Mouse (Mus musculus) midbrain, embryonic 15.5 days (tissue): ENCODE results near the gene Lrsam1. TPM values are rescaled to one million over a fixed set of nuclear protein-coding genes. Genes with fewer than 3 reads are reported as not detected.

Experiments used
- ATAC-seq: fragments of 200-750 bp; cut with Nextera tagmentation; replicated peaks from 2 replicates; pipeline ENCODE4 v1.8.0; 2017; ENCODE audit warnings: moderate TSS enrichment
- H3K27ac ChIP-seq: fragments of 300-500 bp; sonication (generic); 2 replicates; pipeline ENCODE4 v1.5.1; 2015; ENCODE audit warnings: mild to moderate bottlenecking, inconsistent platforms
- H3K27me3 ChIP-seq: fragments of 300-500 bp; sonication (generic); replicated peaks from 2 replicates; pipeline ENCODE4 v1.6.1; 2015; ENCODE audit warnings: inconsistent platforms
- H3K36me3 ChIP-seq: fragments of 300-500 bp; sonication (generic); replicated peaks from 2 replicates; pipeline ENCODE4 v1.6.1; 2015; ENCODE audit warnings: inconsistent platforms
- H3K4me1 ChIP-seq: fragments of 300-500 bp; sonication (generic); 2 replicates; pipeline ENCODE4 v1.6.1; 2015; ENCODE audit warnings: inconsistent platforms
- H3K4me2 ChIP-seq: fragments of 300-500 bp; sonication (generic); 2 replicates; pipeline ENCODE4 v1.6.1; 2015; ENCODE audit warnings: inconsistent platforms, mild to moderate bottlenecking, moderate library complexity
- H3K4me3 ChIP-seq: fragments of 300-500 bp; sonication (generic); 2 replicates; pipeline ENCODE4 v1.5.1; 2015; ENCODE audit warnings: mild to moderate bottlenecking, inconsistent platforms
- H3K9ac ChIP-seq: fragments of 300-500 bp; sonication (generic); 2 replicates; pipeline ENCODE4 v1.6.1; 2015; ENCODE audit warnings: mild to moderate bottlenecking, inconsistent platforms
- H3K9me3 ChIP-seq: fragments of 300-500 bp; sonication (generic); 2 replicates; pipeline ENCODE4 v1.6.1; 2016; ENCODE audit warnings: inconsistent platforms
- WGBS: fragments of 180-500 bp; shearing (Covaris S2); methylation state at CpG from one replicate; pipeline ENCODE4 v1.1.7; 2015; ENCODE audit warnings: mixed read lengths; 5-methylcytosine and 5-hydroxymethylcytosine counted together
- polyA plus RNA-seq: library from polyadenylated mRNA; unstranded; fragments of >200 nt; fragmentation: Nextera tagmentation; extraction: Ambion mirVana; gene quantifications from 2 replicates; pipeline ENCODE4 v1.2.1, GENCODE M21; 2015

The Lrsam1 gene
- polyA plus RNA-seq, 1 experiment from 2014 or later: 24.2 TPM

DNA sequence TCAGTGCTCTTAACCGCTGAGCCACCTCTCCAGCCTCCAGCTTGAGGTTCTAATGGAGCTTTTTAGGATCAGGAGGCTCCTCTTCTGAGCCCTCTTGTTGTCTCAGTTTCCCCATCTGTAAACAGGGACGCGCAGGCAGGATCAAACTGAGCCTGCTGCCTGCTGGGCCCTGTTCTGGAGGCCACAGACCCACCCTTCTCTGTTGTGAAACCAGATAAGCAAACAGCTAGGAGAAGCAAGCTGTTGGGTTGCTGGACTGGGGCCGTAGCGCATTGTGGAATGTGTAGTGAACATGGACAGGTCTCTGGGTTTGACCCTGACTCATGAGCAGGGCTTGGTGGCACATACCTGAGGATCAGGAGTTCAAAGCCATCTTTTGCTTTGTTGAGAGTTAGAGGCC is 56.8 kb downstream of the Lrsam1 start:
- H3K4me3 ChIP-seq: no peak overlapping the region
- no peaks in the 10 kb centered on the region for H3K27me3 ChIP-seq
- no peak overlapping the region for H3K4me2 ChIP-seq
- ATAC-seq: no peak
- H3K9me3 ChIP-seq: no peaks in the 10 kb centered on the region
- H3K27ac ChIP-seq: no peak overlapping the region
- H3K4me1 ChIP-seq: peaks cover 28% of the 10 kb centered on the region
- 0 out of 2 replicates have a peak, but pooled peaks cover 3% of the 10 kb centered on the region for H3K36me3 ChIP-seq
- no peak overlapping the region for H3K9ac ChIP-seq
- 88% methylated on average over 5 of the region's 5 CpGs for WGBS

DNA sequence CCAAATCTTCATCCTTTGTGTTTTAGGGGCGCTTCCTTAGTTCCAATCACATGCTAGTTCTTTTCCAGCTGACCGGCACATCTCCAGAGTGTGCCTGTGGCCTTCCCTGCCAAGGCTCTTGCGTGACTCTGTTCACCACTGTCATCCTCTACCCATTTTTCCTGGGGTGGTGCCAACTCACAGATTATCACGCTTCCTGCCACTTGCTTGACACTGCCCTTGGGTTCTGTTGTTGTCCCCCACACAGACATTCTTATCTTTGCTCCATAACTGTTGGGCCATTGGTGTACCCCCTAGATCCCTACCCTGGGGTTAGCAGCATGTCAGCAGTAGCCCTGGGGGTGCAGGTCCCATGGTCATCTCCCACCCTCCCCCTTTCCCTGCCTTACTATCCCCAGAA is 57.9 kb downstream of the Lrsam1 start:
- no peaks in the 10 kb centered on the region for H3K9me3 ChIP-seq
- H3K4me3 ChIP-seq: no peak overlapping the region
- 0 out of 2 replicates have a peak, but pooled peaks cover 3% of the 10 kb centered on the region for H3K36me3 ChIP-seq
- H3K9ac ChIP-seq: no peak overlapping the region
- H3K4me2 ChIP-seq: no peak overlapping the region
- 89% methylated on average over 4 of the region's 4 CpGs for WGBS
- no peak for ATAC-seq
- no peaks in the 10 kb centered on the region for H3K27me3 ChIP-seq
- peaks cover 21% of the 10 kb centered on the region for H3K4me1 ChIP-seq
- no peak overlapping the region for H3K27ac ChIP-seq

DNA sequence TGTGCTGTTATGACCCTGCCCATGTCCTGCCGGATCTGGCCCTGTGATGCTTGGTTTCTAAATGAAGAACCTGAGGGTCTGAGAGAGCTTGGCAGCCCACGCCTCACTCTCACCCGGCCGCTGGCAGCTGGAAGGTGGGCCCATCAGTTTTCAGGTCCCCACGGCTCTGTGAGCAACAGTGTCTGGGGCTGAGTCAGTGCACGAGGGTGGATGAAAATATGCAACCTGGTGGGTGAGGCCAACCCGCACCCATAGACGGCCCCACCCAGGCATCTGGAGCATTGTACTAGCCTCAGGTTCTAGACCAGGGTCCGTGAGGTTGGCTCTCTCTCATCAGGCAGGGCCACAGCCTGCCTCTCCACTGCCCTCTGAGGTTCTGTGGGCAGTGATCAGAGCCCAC is 59.3 kb downstream of the Lrsam1 start:
- no peaks in the 10 kb centered on the region for H3K27me3 ChIP-seq
- 93% methylated on average over 9 of the region's 9 CpGs for WGBS
- no peak overlapping the region for H3K9ac ChIP-seq
- no peak overlapping the region for H3K27ac ChIP-seq
- ATAC-seq: no peak
- H3K4me1 ChIP-seq: peaks cover 16% of the 10 kb centered on the region
- H3K36me3 ChIP-seq: 0 out of 2 replicates have a peak, but pooled peaks cover 3% of the 10 kb centered on the region
- H3K9me3 ChIP-seq: no peaks in the 10 kb centered on the region
- H3K4me2 ChIP-seq: no peak overlapping the region
- H3K4me3 ChIP-seq: no peak overlapping the region

DNA sequence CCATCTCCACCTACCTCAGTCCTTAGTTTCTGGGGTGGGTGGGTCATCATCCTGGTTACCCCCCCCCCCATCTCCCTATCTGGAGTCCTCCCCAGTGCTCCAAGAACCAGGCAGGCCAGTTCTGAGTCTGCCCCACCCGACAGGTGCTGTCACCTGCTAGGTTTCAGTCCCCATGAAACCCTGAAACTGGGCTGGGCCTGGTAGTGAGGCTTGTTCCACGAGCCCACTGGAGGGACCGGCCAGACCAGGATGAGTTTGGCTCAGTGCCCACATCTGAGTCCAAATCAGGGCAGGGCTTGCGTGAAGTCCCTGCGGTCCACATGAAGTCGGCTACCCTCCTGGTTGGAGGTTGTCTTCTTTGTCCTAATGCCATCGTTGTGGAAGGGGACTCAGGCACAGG is 62.4 kb downstream of the Lrsam1 start:
- Histone ChIP-seq H3K4me2 (no peak overlapping the region), H3K4me1 (peaks cover 25% of the 10 kb centered on the region), H3K9ac (no peak overlapping the region), H3K9me3 (no peaks in the 10 kb centered on the region), H3K27ac (no peak overlapping the region), H3K36me3 (no peaks in the 10 kb centered on the region), H3K4me3 (no peak overlapping the region), H3K27me3 (no peaks in the 10 kb centered on the region)
- WGBS: 65% methylated on average over 7 of the region's 7 CpGs
- ATAC-seq: no peak

DNA sequence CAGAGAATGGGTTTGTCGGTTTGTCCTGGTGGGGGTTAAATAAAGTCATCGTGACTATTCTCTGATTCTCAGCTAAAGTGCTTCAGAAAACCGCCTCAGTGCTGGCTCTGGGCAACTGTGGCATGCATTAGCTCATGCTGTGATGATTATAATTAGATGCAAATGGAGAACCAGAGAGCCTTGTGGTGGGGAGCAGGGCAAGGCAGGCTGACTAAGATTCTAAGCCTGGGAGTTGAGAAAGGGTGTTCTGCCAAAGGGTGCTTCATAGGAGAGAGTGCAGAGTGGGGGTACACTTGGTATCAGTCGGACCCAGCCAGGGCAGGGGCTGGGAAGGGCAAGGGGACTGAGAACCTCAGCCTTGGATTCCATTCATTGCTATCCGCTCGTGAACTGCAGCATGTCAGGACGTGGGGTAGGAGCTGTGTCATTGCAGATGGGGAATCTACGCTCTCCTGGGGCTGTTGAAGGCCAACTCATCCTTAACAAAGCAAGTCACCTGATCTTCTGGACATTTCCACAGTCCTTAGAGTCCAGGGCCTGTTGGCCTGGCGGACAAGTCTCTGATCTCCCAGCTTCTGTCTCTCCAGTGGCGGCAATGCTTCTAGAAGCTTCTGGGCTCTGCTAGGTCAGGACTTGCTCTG is 64.8 kb downstream of the Lrsam1 start:
- no peaks in the 10 kb centered on the region for H3K27me3 ChIP-seq
- H3K4me2 ChIP-seq: no peak overlapping the region
- H3K9ac ChIP-seq: no peak overlapping the region
- 0 out of 2 replicates have a peak overlapping the region, but pooled peaks have one; percentile 31 for H3K27ac ChIP-seq
- peak; percentile 31; the same call in 1 of the 2 replicates for ATAC-seq
- peaks cover 25% of the 10 kb centered on the region for H3K4me1 ChIP-seq
- no peaks in the 10 kb centered on the region for H3K9me3 ChIP-seq
- no peak overlapping the region for H3K4me3 ChIP-seq
- H3K36me3 ChIP-seq: no peaks in the 10 kb centered on the region
- WGBS: 48% methylated on average over 10 of the region's 10 CpGs

DNA sequence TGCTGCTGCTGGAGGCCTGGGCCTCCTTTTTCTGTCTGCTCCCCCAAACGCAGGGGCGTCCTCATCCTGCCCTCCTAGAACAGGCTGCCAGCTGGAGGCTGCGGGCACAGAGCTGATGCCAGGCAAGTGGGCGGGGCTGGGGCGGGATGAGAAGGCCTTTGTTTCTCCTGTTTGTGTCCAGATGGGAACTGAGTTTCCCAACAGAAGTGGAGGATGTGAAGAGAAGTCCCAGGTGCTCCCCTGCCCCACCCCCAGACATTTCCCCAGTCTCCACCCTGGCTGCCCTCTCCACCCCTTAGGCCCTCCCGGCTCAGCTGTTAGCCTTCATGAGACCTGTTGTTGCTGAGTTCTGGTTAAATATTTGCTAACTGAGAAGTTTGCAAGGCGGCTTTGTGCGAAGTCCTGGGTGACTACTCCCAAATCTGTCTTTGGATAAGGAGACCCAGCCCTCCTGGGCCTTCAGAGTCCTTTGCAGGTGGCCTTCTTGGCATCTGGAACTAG is 65.8 kb downstream of the Lrsam1 start:
- Histone ChIP-seq H3K27ac (peak overlapping the region; percentile 46; the same call in 1 of the 2 replicates), H3K4me3 (no peak overlapping the region), H3K4me1 (peaks cover 25% of the 10 kb centered on the region), H3K36me3 (no peaks in the 10 kb centered on the region), H3K27me3 (no peaks in the 10 kb centered on the region), H3K4me2 (no peak overlapping the region), H3K9me3 (no peaks in the 10 kb centered on the region), H3K9ac (no peak overlapping the region)
- no peak for ATAC-seq
- 31% methylated on average over 8 of the region's 8 CpGs for WGBS

DNA sequence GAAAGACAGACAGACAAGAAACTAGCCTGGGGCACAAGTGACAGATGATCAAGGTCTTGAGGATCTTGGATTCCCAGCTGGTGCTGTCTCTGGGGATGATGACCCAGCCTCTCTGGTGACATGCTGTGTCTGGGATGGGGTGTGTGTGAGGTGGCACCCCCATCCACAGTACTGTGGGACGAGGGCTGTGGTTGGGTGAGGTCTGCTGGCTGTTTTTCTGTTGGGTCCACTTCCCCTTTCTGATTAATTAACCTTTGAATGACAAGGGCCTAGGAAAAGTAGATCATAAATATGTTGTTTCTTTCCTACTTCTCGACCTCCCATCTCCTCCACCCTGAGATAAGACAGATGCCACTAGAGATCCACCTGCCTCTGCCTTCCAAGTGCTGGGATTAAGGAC is 67.3 kb downstream of the Lrsam1 start:
- no peak overlapping the region for H3K4me2 ChIP-seq
- 80% methylated on average over 2 of the region's 2 CpGs for WGBS
- H3K4me1 ChIP-seq: peaks cover 25% of the 10 kb centered on the region
- ATAC-seq: no peak
- H3K27me3 ChIP-seq: no peaks in the 10 kb centered on the region
- no peaks in the 10 kb centered on the region for H3K9me3 ChIP-seq
- no peaks in the 10 kb centered on the region for H3K36me3 ChIP-seq
- no peak overlapping the region for H3K27ac ChIP-seq
- no peak overlapping the region for H3K4me3 ChIP-seq
- no peak overlapping the region for H3K9ac ChIP-seq

DNA sequence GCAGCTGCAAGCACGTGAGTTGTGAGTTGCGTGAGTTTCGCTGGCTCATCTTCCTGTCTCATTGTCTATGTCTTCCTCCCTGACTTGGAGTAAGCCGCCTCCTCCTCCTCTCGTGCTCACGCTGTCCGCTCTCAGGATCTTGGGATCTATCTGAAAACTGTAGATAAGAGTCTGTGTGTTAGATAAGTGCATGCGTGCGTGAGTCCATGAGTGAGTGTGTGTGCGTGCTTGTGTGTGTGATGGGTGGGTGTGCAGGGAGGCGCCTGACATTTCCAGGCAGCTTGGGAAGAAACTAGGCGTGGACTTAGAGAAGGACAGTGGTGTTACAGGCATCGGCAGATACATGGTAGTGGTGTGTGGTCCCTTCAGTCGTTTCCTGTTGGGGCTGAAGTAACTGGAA is 68.9 kb downstream of the Lrsam1 start:
- no peak overlapping the region for H3K27ac ChIP-seq
- peaks cover 20% of the 10 kb centered on the region for H3K4me1 ChIP-seq
- ATAC-seq: no peak
- no peak overlapping the region for H3K9ac ChIP-seq
- H3K27me3 ChIP-seq: no peaks in the 10 kb centered on the region
- H3K9me3 ChIP-seq: no peaks in the 10 kb centered on the region
- H3K36me3 ChIP-seq: no peaks in the 10 kb centered on the region
- WGBS: 88% methylated on average over 14 of the region's 14 CpGs
- H3K4me2 ChIP-seq: no peak overlapping the region
- H3K4me3 ChIP-seq: no peak overlapping the region

DNA sequence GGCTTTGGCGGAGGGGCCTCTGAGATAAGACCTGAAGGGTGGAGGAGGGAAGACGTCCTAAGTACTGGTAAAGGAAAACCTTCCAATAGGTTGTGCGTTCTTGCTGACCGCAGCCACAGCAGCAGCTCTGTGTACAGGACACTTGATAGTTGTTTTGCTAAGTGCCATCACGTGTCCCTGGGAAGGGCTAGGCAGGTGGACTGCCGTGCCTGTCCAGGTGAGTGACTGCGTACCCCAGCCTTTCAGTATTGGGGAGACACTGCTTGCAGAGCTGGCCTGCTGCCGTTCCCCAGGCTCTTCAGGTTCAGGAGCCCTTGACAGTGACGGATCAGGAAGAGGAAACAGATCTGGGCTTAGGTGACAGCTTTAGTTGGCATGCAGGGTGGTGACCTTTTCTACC is 70.1 kb downstream of the Lrsam1 start:
- H3K27me3 ChIP-seq: no peaks in the 10 kb centered on the region
- H3K4me2 ChIP-seq: no peak overlapping the region
- no peak overlapping the region for H3K9ac ChIP-seq
- whole genome bisulfite sequencing: 81% methylated on average over 9 of the region's 9 CpGs
- no peak for ATAC-seq
- no peaks in the 10 kb centered on the region for H3K9me3 ChIP-seq
- H3K36me3 ChIP-seq: no peaks in the 10 kb centered on the region
- no peak overlapping the region for H3K4me3 ChIP-seq
- no peak overlapping the region for H3K27ac ChIP-seq
- peaks cover 9% of the 10 kb centered on the region for H3K4me1 ChIP-seq

DNA sequence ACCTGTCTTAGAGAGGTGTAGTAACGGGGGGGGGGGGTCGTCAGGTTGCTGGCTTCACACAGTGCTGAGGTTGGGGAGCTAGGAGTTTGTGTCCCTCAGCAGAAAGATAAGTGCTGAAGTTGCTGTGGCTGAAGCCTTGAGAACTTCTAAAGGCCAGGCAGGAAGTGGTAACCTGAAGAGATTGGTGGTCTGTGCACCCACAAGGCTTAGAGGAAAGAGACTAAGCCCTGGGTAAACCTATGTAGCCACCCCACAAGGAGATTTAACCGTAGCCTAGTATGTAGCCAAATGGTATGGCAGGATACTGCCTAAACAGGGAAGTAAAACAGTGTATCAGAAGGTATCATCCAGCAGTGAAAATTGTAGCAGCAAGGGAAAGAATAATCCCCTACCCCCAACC is 71.1 kb downstream of the Lrsam1 start:
- H3K9me3 ChIP-seq: no peaks in the 10 kb centered on the region
- H3K36me3 ChIP-seq: no peaks in the 10 kb centered on the region
- H3K9ac ChIP-seq: no peak overlapping the region
- no peak overlapping the region for H3K27ac ChIP-seq
- no peak overlapping the region for H3K4me2 ChIP-seq
- 82% methylated on average over 3 of the region's 3 CpGs for WGBS
- no peak for ATAC-seq
- no peak overlapping the region for H3K4me3 ChIP-seq
- no peaks in the 10 kb centered on the region for H3K4me1 ChIP-seq
- no peaks in the 10 kb centered on the region for H3K27me3 ChIP-seq

DNA sequence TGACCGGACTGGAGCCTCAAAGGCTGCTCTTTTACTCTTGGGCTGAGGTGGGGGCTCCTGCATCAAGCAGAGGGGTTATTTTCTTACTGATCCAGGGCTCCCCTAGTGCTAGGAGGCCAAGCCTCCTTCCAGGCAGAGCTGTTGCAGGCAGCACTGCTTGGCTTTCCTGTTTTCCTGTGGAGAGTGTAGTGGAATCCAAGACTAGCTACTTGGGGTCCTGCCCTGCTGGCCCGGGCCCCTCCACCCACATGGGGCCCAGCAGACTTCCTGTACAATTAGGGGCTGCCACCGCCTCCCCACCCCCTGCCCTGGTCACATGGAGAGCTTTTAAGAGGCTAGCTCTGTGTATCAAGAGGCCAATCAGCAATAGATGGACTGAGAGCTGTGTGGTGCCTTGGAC is 72.9 kb downstream of the Lrsam1 start:
- no peak for ATAC-seq
- 58% methylated on average over 3 of the region's 3 CpGs for WGBS
- Histone ChIP-seq H3K9ac (no peak overlapping the region), H3K27ac (no peak overlapping the region), H3K36me3 (no peaks in the 10 kb centered on the region), H3K4me3 (no peak overlapping the region), H3K4me1 (peaks cover 6% of the 10 kb centered on the region; the same call in 1 of the 2 replicates), H3K9me3 (no peaks in the 10 kb centered on the region), H3K4me2 (no peak overlapping the region), H3K27me3 (no peaks in the 10 kb centered on the region)

DNA sequence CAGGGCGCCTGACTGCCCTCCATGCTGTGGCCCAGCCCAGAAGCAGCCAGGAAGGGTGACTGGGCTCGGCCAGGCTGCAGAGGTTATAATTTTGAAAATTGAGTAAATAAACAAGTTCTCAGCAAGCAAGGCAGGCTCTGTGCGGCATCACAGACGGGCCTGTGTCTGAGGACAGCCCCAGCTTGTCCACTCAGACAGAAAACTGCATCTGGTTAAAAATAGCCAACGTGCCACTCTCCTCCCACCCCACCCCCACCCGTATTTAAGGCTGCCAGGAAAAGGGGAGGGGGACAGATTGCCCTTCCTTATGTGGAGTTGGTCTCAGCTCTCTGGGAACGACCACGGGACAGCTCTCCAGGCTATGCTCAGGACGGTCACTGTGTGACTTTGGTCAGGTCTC is 73.4 kb downstream of the Lrsam1 start:
- no peaks in the 10 kb centered on the region for H3K9me3 ChIP-seq
- no peaks in the 10 kb centered on the region for H3K36me3 ChIP-seq
- H3K27ac ChIP-seq: no peak overlapping the region
- no peak overlapping the region for H3K4me2 ChIP-seq
- no peak overlapping the region for H3K4me3 ChIP-seq
- WGBS: 41% methylated on average over 9 of the region's 9 CpGs
- H3K4me1 ChIP-seq: peaks cover 6% of the 10 kb centered on the region; the same call in 1 of the 2 replicates
- ATAC-seq: no peak
- H3K9ac ChIP-seq: no peak overlapping the region
- H3K27me3 ChIP-seq: no peaks in the 10 kb centered on the region

DNA sequence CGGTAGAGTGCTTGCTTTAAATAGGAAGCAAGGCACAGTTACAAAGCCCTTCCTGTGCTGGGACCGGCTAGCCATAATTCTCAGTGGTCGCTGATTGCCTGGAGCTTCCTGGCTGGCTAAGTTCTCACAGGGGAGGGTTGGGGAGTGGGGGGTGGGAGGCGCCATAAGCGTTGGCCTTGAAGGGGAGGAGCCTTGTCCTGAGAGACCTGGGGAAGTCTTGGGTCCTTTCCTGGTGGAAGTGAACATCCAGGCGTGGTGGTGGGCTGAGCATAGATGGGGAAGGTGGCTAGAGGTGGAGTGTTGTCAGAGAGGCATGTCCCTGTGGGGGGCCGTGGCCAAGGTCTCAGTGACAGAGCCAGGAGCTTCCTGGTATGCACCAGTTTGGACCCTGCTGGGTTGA is 76.7 kb downstream of the Lrsam1 start:
- no peaks in the 10 kb centered on the region for H3K27me3 ChIP-seq
- WGBS: 50% methylated on average over 7 of the region's 7 CpGs
- H3K9me3 ChIP-seq: no peaks in the 10 kb centered on the region
- H3K4me1 ChIP-seq: peaks cover 26% of the 10 kb centered on the region
- no peak overlapping the region for H3K4me2 ChIP-seq
- H3K4me3 ChIP-seq: no peak overlapping the region
- no peak overlapping the region for H3K27ac ChIP-seq
- no peak for ATAC-seq
- H3K9ac ChIP-seq: no peak overlapping the region
- H3K36me3 ChIP-seq: no peaks in the 10 kb centered on the region
